Mouse (Mus musculus) olfactory bulb, adult 2 months (tissue): ENCODE measurements around the gene Prkcz.

Experiments
- CTCF ChIP-seq: fragments of 200-500 bp; IDR thresholded peaks from 2 replicates; pipeline ENCODE4 v1.5.1; 2012; ENCODE audit warnings: low read depth, mild to moderate bottlenecking, low read length, moderate library complexity; ENCODE audit not compliant: insufficient read depth
- POLR2A ChIP-seq: fragments of 200-500 bp; IDR thresholded peaks from 2 replicates; pipeline ENCODE4 v1.6.1; 2012; ENCODE audit warnings: mild to moderate bottlenecking, low read depth, low read length, moderate library complexity; ENCODE audit not compliant: insufficient read depth

DNA sequence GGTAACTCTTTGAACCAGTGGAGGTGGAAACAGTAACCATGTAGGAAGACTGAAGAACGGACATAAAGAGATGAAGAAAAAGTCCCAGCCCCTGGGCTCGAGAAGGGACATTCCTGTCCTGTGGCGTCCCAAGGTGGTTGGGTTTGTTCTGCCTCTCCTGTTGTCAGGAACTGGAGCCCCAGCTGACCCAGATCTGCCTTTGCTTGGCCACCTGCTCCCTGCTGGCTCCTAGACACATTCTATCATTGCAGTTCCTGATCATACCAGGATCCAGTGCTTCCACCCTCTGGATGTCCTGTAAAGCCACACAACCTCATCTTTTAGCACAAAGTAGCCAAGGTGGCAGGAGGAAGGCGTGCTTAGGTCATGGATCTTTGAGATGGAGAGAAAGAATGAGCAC, 22.2 kb upstream of the Prkcz start:
- no peak for TF ChIP-seq CTCF
- TF ChIP-seq POLR2A = no peak
